Mouse (Mus musculus) right cerebral cortex, postnatal 14 days (tissue): ENCODE measurements around the gene Ergic1.
A peak's percentile ranks its signal among the peaks of the same experiment; 100 is the strongest.

Source experiments
- DNase-seq: peaks from one replicate; pipeline ENCODE4 v3.0.0; 2022

Gene Ergic1

GRCm38 (mm10) chr17:26561290-26561640 lies at the start of gene Ergic1:
Gene Ergic1, plus strand, starts transcription at chr17:26561489.
- DNase-seq = peak; percentile 94

GRCm38 (mm10) chr17:26511816-26512774 lies 49.2 kb upstream of the Ergic1 start:
- DNase-seq = no peak

- no peak for DNase-seq
Measured at GRCm38 (mm10) chr17:26512961-26513360, 48.3 kb upstream of the Ergic1 start.

GRCm38 (mm10) chr17:26513459-26514290 lies 47.6 kb upstream of the Ergic1 start:
- DNase-seq = no peak

GRCm38 (mm10) chr17:26514581-26515030 lies 46.7 kb upstream of the Ergic1 start:
- no peak for DNase-seq

- no peak for DNase-seq
Measured at GRCm38 (mm10) chr17:26515675-26516074, 45.6 kb upstream of the Ergic1 start.

- DNase-seq = no peak
Measured at GRCm38 (mm10) chr17:26518306-26518705, 43.0 kb upstream of the Ergic1 start.

- DNase-seq = no peak
Measured at GRCm38 (mm10) chr17:26522711-26523110, 38.6 kb upstream of the Ergic1 start.

- DNase-seq = no peak
Measured at GRCm38 (mm10) chr17:26524316-26524715, 37.0 kb upstream of the Ergic1 start.

GRCm38 (mm10) chr17:26524801-26525200 lies 36.5 kb upstream of the Ergic1 start:
- no peak for DNase-seq

GRCm38 (mm10) chr17:26525316-26525715 lies 36.0 kb upstream of the Ergic1 start:
- DNase-seq = no peak

GRCm38 (mm10) chr17:26527291-26527690 lies 34.0 kb upstream of the Ergic1 start:
- DNase-seq = no peak

GRCm38 (mm10) chr17:26528751-26529150 lies 32.5 kb upstream of the Ergic1 start:
- no peak for DNase-seq

GRCm38 (mm10) chr17:26529791-26530241 lies 31.5 kb upstream of the Ergic1 start:
- no peak for DNase-seq

- DNase-seq = no peak
Measured at GRCm38 (mm10) chr17:26530590-26531081, 30.7 kb upstream of the Ergic1 start.

- DNase-seq = no peak
Measured at GRCm38 (mm10) chr17:26531395-26532027, 29.8 kb upstream of the Ergic1 start.

- DNase-seq = no peak
Measured at GRCm38 (mm10) chr17:26532476-26533045, 28.7 kb upstream of the Ergic1 start.

- no peak for DNase-seq
Measured at GRCm38 (mm10) chr17:26533871-26534372, 27.4 kb upstream of the Ergic1 start.

GRCm38 (mm10) chr17:26534695-26535094 lies 26.6 kb upstream of the Ergic1 start:
- no peak for DNase-seq

GRCm38 (mm10) chr17:26535251-26536136 lies 25.8 kb upstream of the Ergic1 start:
- DNase-seq = no peak
